Mouse (Mus musculus): ENCODE measurements around the gene Ethe1.

- TF ChIP-seq CTCF (IDR thresholded peaks at IDR 0.05; ENCODE audit: low read depth, low read length): no peak
- TF ChIP-seq POLR2A (IDR thresholded peaks at IDR 0.05; ENCODE audit: borderline replicate concordance, low read depth, low read length): no peak
Observed at GRCm38 (mm10) chr7:24565627-24566026, 21.7 kb upstream of the Ethe1 start.

Data from bone marrow macrophage, adult 2 months (primary cell).